Mouse (Mus musculus): ENCODE data around the gene Cd164l2. TPM values are rescaled to one million over a fixed set of nuclear protein-coding genes. Genes with fewer than 3 reads are reported as not detected.
A peak's percentile ranks its signal among the peaks of the same experiment; 100 is the strongest.

The Cd164l2 gene
- polyA plus RNA-seq, 1 experiment from 2014 or later: 5.2 TPM

DNA sequence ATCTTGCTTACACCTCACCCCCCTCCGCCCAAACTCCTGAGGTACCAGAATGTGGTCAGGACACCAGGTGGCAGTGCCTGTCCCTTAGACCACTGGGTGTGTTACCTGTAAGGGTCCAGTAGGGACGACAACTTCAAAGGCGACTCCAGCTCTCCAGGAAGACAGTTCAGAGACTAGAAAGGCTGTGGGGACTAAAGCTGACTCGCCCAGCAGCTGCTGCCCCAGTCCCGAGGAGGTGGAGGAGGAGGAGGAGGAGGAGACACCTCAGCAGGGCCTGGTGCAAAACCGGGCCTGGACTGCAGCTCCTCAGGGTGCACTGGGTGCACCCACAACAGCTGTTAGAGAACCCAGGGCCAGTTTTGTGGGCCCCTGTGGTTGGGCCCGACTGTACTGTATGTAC, 51.0 kb downstream of the Cd164l2 start, which contains the start of gene Sytl1:
Gene Sytl1 (minus strand): TSS at position 232 of the 400 bp plus-strand sequence.
- Histone ChIP-seq H3K9ac (no peak within 1 kb of the TSS), H3K4me3 (peak within 1 kb of the TSS; percentile 27), H3K36me3 (peaks cover 37% of the 10 kb centered on the region), H3K27me3 (no peaks in the 10 kb centered on the region), H3K9me3 (no peaks in the 10 kb centered on the region), H3K4me1 (peaks cover 6% of the 10 kb centered on the region; the same call in 1 of the 2 replicates), H3K4me2 (peak within 1 kb of the TSS; percentile 22), H3K27ac (peak within 1 kb of the TSS; percentile 75)
- WGBS: 32% methylated on average over 7 of the region's 7 CpGs
- ATAC-seq (ENCODE audit: insufficient number of reproducible peaks, low FRiP score, low TSS enrichment, low read depth): no peak

DNA sequence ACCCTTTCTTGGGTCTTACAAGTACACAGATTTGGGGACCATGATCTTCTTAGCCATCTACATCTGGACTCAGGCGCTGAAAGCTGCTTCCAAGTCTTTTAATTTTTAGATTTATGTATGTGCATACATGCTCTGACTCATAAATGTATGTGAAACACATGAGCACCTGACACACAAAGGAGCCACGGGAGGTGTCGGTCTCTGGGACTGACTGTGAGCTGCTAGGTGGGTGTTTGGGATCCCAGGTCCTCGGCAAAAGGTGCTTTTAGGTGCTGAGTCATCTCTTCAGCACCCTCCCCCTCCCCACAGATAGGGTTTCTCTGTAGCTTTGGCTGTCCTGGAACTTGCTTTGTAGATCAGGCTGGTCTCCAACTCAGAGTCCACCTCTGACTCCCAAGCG, 51.8 kb downstream of the Cd164l2 start:
- H3K36me3 ChIP-seq: peaks cover 46% of the 10 kb centered on the region
- H3K9me3 ChIP-seq: no peaks in the 10 kb centered on the region
- no peak overlapping the region for H3K27ac ChIP-seq
- 87% methylated on average over 5 of the region's 5 CpGs for WGBS
- no peak overlapping the region for H3K4me2 ChIP-seq
- H3K4me3 ChIP-seq: no peak overlapping the region
- H3K9ac ChIP-seq: no peak overlapping the region
- ATAC-seq (ENCODE audit: insufficient number of reproducible peaks, low FRiP score, low TSS enrichment, low read depth): no peak
- H3K27me3 ChIP-seq: no peaks in the 10 kb centered on the region
- H3K4me1 ChIP-seq: peaks cover 6% of the 10 kb centered on the region; the same call in 1 of the 2 replicates

DNA sequence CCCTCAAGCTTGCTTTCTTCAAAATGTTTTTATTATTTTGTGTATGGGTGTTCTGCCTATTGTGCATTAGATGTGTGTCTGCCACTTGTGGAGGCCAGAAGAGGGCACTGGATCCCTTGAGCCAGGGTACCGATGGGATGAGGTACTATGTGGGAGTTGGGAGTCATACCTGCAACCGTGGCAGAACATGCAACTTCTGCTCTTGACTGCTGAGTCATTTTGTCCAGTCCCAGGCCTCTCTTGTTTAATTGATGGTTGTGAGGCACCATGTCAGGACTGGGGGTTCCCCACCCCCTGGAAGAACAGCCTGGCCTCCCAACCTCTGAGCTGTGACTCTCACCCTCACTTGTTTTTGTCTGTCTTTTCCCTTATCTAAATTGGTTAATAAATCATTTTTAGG, 52.6 kb downstream of the Cd164l2 start:
- Histone ChIP-seq H3K9ac (no peak overlapping the region), H3K27me3 (no peaks in the 10 kb centered on the region), H3K4me1 (peaks cover 6% of the 10 kb centered on the region; the same call in 1 of the 2 replicates), H3K36me3 (peaks cover 54% of the 10 kb centered on the region), H3K9me3 (no peaks in the 10 kb centered on the region), H3K4me3 (no peak overlapping the region), H3K27ac (no peak overlapping the region), H3K4me2 (no peak overlapping the region)
- no peak for ATAC-seq (ENCODE audit: insufficient number of reproducible peaks, low FRiP score, low TSS enrichment, low read depth)
- 92% methylated on average over 2 of the region's 2 CpGs for WGBS

DNA sequence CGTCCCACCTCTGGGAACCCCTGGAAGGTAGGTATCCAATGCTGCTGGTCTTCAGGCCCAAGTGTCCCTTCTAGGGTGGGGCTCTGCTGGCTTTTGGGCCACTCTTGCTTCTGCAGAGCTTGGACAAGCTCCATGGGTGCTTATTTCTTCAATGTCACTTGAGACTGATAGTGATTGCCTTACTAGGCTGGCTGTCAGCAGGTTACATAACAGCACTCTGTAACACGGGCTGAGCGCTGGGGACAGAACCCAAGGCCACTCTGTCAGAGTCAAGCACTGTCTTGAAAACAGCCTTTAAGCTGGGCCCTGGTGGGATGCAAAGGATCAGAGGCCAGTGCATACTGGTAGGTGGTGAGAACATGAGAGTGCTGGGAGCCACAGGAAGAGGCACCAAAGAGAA, 53.4 kb downstream of the Cd164l2 start:
- H3K4me1 ChIP-seq: peaks cover 6% of the 10 kb centered on the region; the same call in 1 of the 2 replicates
- 95% methylated on average over 3 of the region's 3 CpGs for WGBS
- no peak overlapping the region for H3K4me3 ChIP-seq
- peaks cover 61% of the 10 kb centered on the region for H3K36me3 ChIP-seq
- ATAC-seq (ENCODE audit: insufficient number of reproducible peaks, low FRiP score, low TSS enrichment, low read depth): no peak
- H3K27ac ChIP-seq: no peak overlapping the region
- H3K27me3 ChIP-seq: no peaks in the 10 kb centered on the region
- H3K9ac ChIP-seq: no peak overlapping the region
- no peak overlapping the region for H3K4me2 ChIP-seq
- H3K9me3 ChIP-seq: no peaks in the 10 kb centered on the region

DNA sequence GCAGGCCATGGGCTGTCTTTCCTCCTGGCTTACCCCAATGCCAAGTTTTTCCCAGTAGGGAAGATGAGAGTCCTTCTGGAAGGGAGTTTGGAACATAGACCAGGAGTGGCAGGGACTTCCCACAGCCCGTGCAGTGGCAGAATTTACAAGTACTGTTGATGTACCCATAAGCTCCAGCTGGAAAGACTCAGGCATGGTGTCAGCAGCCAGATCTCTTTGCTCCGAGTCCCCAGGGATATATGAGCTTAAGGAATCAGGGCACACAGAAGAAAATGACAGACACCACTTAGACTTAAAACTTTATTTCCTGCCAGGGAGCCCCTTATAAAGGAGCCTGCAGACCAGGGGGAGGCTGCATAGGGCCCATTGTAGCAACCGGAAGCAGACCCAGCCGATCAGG, 53.8 kb downstream of the Cd164l2 start:
- Histone ChIP-seq H3K27ac (no peak overlapping the region), H3K4me1 (peaks cover 6% of the 10 kb centered on the region; the same call in 1 of the 2 replicates), H3K4me3 (no peak overlapping the region), H3K4me2 (no peak overlapping the region), H3K36me3 (peaks cover 66% of the 10 kb centered on the region), H3K9ac (no peak overlapping the region), H3K27me3 (no peaks in the 10 kb centered on the region), H3K9me3 (no peaks in the 10 kb centered on the region)
- 90% methylated on average over 4 of the region's 4 CpGs for WGBS
- ATAC-seq (ENCODE audit: insufficient number of reproducible peaks, low FRiP score, low TSS enrichment, low read depth): no peak

- no peak for ATAC-seq (ENCODE audit: insufficient number of reproducible peaks, low FRiP score, low TSS enrichment, low read depth)
- Histone ChIP-seq H3K36me3 (peaks cover 69% of the 10 kb centered on the region), H3K4me3 (no peak overlapping the region), H3K27me3 (no peaks in the 10 kb centered on the region), H3K27ac (no peak overlapping the region), H3K4me1 (peaks cover 6% of the 10 kb centered on the region; the same call in 1 of the 2 replicates), H3K9ac (no peak overlapping the region), H3K4me2 (no peak overlapping the region), H3K9me3 (no peaks in the 10 kb centered on the region)
- 93% methylated on average over 12 of the region's 12 CpGs for WGBS
Measured at GRCm38 (mm10) chr4:133266248-133266880, 54.4 kb downstream of the Cd164l2 start.

DNA sequence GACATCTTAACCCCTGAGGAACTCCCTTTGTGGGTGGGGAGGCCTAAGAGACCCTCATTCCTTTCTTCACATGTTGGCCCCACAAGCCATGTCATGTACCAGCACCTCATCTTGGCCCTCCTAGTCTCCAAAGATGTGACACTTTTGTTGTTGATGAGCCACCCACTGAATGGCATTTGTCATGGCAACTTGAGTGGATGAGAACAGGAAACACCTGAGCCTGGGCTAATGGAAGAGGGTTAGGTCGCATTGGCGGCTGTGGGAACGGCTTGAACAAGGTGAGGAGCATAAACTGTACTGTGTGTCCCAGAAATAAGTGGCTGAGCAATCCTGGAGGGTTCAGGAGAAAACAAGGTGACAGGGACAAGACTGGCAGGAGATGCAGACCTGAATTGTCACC, 57.0 kb downstream of the Cd164l2 start:
- Histone ChIP-seq H3K4me2 (no peak overlapping the region), H3K36me3 (peaks cover 72% of the 10 kb centered on the region), H3K4me1 (no peaks in the 10 kb centered on the region), H3K4me3 (no peak overlapping the region), H3K9me3 (no peaks in the 10 kb centered on the region), H3K27ac (no peak overlapping the region), H3K9ac (no peak overlapping the region), H3K27me3 (no peaks in the 10 kb centered on the region)
- WGBS: 87% methylated on average over 3 of the region's 3 CpGs
- no peak for ATAC-seq (ENCODE audit: insufficient number of reproducible peaks, low FRiP score, low TSS enrichment, low read depth)

DNA sequence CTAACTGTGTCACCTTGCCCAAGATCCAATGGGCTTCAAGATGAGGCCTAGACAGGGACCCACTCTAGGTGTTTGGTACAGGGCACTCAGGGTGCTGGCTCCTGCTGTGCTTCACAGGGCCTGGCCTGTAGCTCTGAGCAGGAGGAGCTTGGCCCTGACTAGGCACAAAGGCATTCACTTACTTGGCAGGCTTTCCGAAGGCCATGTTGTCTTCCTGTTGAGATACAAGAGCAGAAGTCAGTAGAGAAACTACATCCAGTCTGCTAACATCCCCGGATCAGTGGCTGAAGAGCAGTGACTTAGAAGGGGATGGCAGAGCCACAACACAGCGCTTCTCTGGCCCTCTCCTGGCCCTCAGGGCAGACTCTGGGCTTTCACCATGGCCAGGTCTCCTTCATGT, 57.7 kb downstream of the Cd164l2 start:
- no peak for ATAC-seq (ENCODE audit: insufficient number of reproducible peaks, low FRiP score, low TSS enrichment, low read depth)
- Histone ChIP-seq H3K4me1 (no peaks in the 10 kb centered on the region), H3K36me3 (peaks cover 68% of the 10 kb centered on the region), H3K27ac (no peak overlapping the region), H3K27me3 (no peaks in the 10 kb centered on the region), H3K4me3 (no peak overlapping the region), H3K9ac (no peak overlapping the region), H3K9me3 (no peaks in the 10 kb centered on the region), H3K4me2 (no peak overlapping the region)
- WGBS: 82% methylated on average over 3 of the region's 3 CpGs

- Histone ChIP-seq H3K27me3 (no peaks in the 10 kb centered on the region), H3K27ac (no peak overlapping the region), H3K9ac (no peak overlapping the region), H3K4me1 (peaks cover 6% of the 10 kb centered on the region), H3K4me3 (no peak overlapping the region), H3K9me3 (no peaks in the 10 kb centered on the region), H3K36me3 (peaks cover 55% of the 10 kb centered on the region), H3K4me2 (no peak overlapping the region)
- ATAC-seq (ENCODE audit: insufficient number of reproducible peaks, low FRiP score, low TSS enrichment, low read depth): no peak
- 92% methylated on average over 9 of the region's 9 CpGs for WGBS
Measured at GRCm38 (mm10) chr4:133270929-133271328, 59.0 kb downstream of the Cd164l2 start.

Small RNA genes within 50 kb of the gene (microRNA-seq; reads per million reads assigned to microRNA genes)
- gene Mir7017: not detected

Other genes starting within 250 kb of the Cd164l2 start
- gene Fgr, start 238.0 kb upstream of the Cd164l2 start, polyA plus RNA-seq (2015; fragmentation: Nextera tagmentation; extraction: Ambion mirVana): 0.36 and 0.41 TPM in 2 replicates
- 10.7 and 13.2 TPM in 2 replicates for gene Ahdc1, start 200.9 kb upstream of the Cd164l2 start, polyA plus RNA-seq (2015; fragmentation: Nextera tagmentation; extraction: Ambion mirVana)
- gene Wasf2, start 81.6 kb upstream of the Cd164l2 start, polyA plus RNA-seq (2015; fragmentation: Nextera tagmentation; extraction: Ambion mirVana): 117 and 129 TPM in 2 replicates
- not detected in 2 replicates for gene Gpr3, start 405 bp downstream of the Cd164l2 start, polyA plus RNA-seq (2015; fragmentation: Nextera tagmentation; extraction: Ambion mirVana)
- 21.3 and 21.4 TPM in 2 replicates for gene Map3k6, start 28.7 kb downstream of the Cd164l2 start, polyA plus RNA-seq (2015; fragmentation: Nextera tagmentation; extraction: Ambion mirVana)
- gene Sytl1, start 51.0 kb downstream of the Cd164l2 start, polyA plus RNA-seq (2015; fragmentation: Nextera tagmentation; extraction: Ambion mirVana): 54.1 and 57.4 TPM in 2 replicates
- gene Tmem222, start 65.7 kb downstream of the Cd164l2 start, polyA plus RNA-seq (2015; fragmentation: Nextera tagmentation; extraction: Ambion mirVana): 81.6 and 82.7 TPM in 2 replicates
- gene Wdtc1, start 141.3 kb downstream of the Cd164l2 start, polyA plus RNA-seq (2015; fragmentation: Nextera tagmentation; extraction: Ambion mirVana): 13.9 TPM in 2 replicates
- 10.1 and 10.9 TPM in 2 replicates for gene Slc9a1, start 157.6 kb downstream of the Cd164l2 start, polyA plus RNA-seq (2015; fragmentation: Nextera tagmentation; extraction: Ambion mirVana)

Data from limb, embryonic 15.5 days (tissue).